Mouse (Mus musculus) mammary gland, adult 2 months (tissue): ENCODE results near the gene Gm20594. TPM values are rescaled to one million over a fixed set of nuclear protein-coding genes. Genes with fewer than 3 reads are reported as not detected.

ENCODE experiments used
- polyA plus RNA-seq: library from polyadenylated mRNA; depleted of rRNA; stranded (reverse); fragments of >200 nt; gene quantifications from 2 replicates; pipeline ENCODE4 v1.2.3, GENCODE M21; 2012; ENCODE audit warnings: low replicate concordance; rRNA removed

The Gm20594 gene
- not detected in 2 replicates for polyA plus RNA-seq

DNA sequence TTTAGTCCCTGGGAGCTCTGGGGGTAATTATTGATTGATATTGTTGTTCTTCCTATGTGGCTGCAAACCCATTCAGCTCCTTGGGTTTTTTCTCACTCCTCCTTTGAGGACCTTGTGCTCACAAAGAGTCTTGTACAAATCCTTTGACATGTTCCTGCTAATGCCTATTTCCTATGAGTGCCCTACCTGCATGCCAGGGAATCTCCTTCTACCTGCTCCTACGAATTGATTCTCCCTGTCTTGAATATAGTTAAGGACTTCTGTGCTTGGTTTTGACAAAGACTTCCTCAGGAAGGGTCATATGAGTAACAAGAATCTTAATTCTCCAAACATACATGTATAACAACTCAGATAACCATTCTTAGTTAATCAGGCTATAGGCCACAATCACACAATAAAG lies at the start of gene Gm20594:
Gene Gm20594, plus strand, starts transcription at position 301 of the 400 bp plus-strand sequence.

Other genes with a start within 250 kb of the Gm20594 start
- gene Lrrtm4, start 201.0 kb downstream of the Gm20594 start, polyA plus RNA-seq, result 0.09 TPM in 1 of 2 replicates, not detected in the other